ENCODE assay signal across 19 mouse cellular contexts in genomic region chr2:166617706-166618105, GRCm38 (mm10).
DNase-seq lines count a peak whose midpoint lies in the region; TF ChIP-seq lines count a peak whose summit lies in the region.
"Had no signal": no experiment of that assay in that cellular context is flagged by ENCODE, and none has a peak within 500 bp of the region (broad histone marks: within the 10 kb centered on the region; RNA-seq: fewer than 3 reads in every experiment).

No protein-coding gene starts in this region.

- no peak overlapping the region for H3K27ac ChIP-seq in testis, adult 2 months (ENCODE audit: control insufficient read depth, insufficient read depth, low read depth, low read length)
- H3K27ac ChIP-seq: embryonic facial prominence, embryonic 12.5 days; heart, embryonic 15.5 days; macrophage; neural tube, embryonic 13.5 days had no signal

- DNase-seq in testis, postnatal 10 days (ENCODE audit: low spot score): no peak
- peak; percentile 89 for DNase-seq in induced T-regulatory cell, adult 2 months (ENCODE audit: low read depth)
- peak; percentile 80 for DNase-seq in splenic B cell, adult 2 months (ENCODE audit: low read depth, low spot score)
- peak; percentile 72 for DNase-seq in thymus, postnatal 4 days
- no peak for DNase-seq in right cerebral cortex, adult 18-20 months
- no peak for DNase-seq in layer of hippocampus, postnatal 25 days (ENCODE audit: extremely low spot score in 1 of 2, low spot score in 1 of 2)
- no peak for DNase-seq in cerebellum, adult 9-10 months
- DNase-seq: cerebellum, adult 9-11 months; gastrocnemius, postnatal 36 days; kidney, adult 8-10 months; kidney, postnatal 14 days; lung, embryonic 14.5 days had no signal

- no peak for TF ChIP-seq POLR2A in testis, adult 2 months (IDR thresholded peaks at IDR 0.05; ENCODE audit: control insufficient read depth, low read depth, low read length)

- TF ChIP-seq CTCF in testis, adult 2 months (IDR thresholded peaks at IDR 0.05; ENCODE audit: control insufficient read depth, insufficient read depth, insufficient replicate concordance, low read depth, low read length): no peak

- peaks cover 2% of the 10 kb centered on the region; the same call in 1 of the 2 replicates for H3K4me1 ChIP-seq in testis, adult 2 months (ENCODE audit: control insufficient read depth, insufficient read depth, low read length)

- no peaks in the 10 kb centered on the region for H3K36me3 ChIP-seq in testis, adult 2 months (ENCODE audit: control insufficient read depth, insufficient read depth, low read length)
- no peaks in the 10 kb centered on the region for H3K36me3 ChIP-seq in splenic B cell, adult 2 months (ENCODE audit: control insufficient read depth, insufficient read depth, low read length, poor library complexity, severe bottlenecking)
- H3K36me3 ChIP-seq: G1E; heart, embryonic 15.5 days had no signal

- H3K27me3 ChIP-seq in testis, adult 2 months (ENCODE audit: control insufficient read depth, insufficient read depth, low read length): no peaks in the 10 kb centered on the region
- H3K27me3 ChIP-seq in splenic B cell, adult 2 months (ENCODE audit: control insufficient read depth, insufficient read depth, low read length, poor library complexity, severe bottlenecking): no peaks in the 10 kb centered on the region
- H3K27me3 ChIP-seq: embryonic facial prominence, embryonic 12.5 days; heart, embryonic 15.5 days; neural tube, embryonic 13.5 days had no signal

- H3K4me3 ChIP-seq in testis, adult 2 months (ENCODE audit: control insufficient read depth, low read depth, low read length): peak overlapping the region; percentile 6; the same call in 1 of the 2 replicates
- H3K4me3 ChIP-seq: embryonic facial prominence, embryonic 12.5 days; erythroblast, embryonic 14.5 days; heart, embryonic 15.5 days; neural tube, embryonic 13.5 days had no signal

Comparison
In these comparisons a context has a peak if more than half of its experiments do, and no peak if none do; other contexts are left out.
1. DNase-seq: peak in induced T-regulatory cell, adult 2 months (single experiment), splenic B cell, adult 2 months (single experiment) and thymus, postnatal 4 days (single experiment); none in testis, postnatal 10 days (single experiment), right cerebral cortex, adult 18-20 months (single experiment), layer of hippocampus, postnatal 25 days (0 of 2) and cerebellum, adult 9-10 months (single experiment).